Mouse (Mus musculus): ENCODE data around the gene Tmc7.

DNA sequence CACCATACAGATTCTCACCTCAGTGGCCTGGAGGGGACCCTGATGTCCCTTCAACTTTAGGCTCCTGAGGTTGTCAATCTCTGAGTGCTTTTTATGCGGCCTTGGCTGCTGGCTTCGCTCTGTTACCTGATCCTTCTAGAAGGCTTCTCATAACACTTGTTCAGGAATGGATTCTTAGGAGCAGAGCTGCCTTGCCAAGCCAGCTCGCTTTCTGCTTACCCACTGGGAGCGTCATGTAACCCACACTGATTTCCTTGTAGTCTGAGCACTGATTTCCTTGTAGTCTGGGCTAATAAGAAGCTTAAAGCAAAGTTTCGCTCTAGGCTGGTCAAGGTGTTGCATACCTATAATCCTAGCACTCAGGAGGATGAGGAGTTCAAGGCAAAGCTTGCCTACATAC is 33.6 kb upstream of the Tmc7 start:
- TF ChIP-seq CTCF (conservative IDR thresholded peaks at IDR 0.05; ENCODE audit: low read length) (no peak), POU5F1 (IDR thresholded peaks at IDR 0.05; ENCODE audit: borderline replicate concordance, low read length) (no peak), NANOG (IDR thresholded peaks at IDR 0.05; ENCODE audit: borderline replicate concordance, low read length) (no peak)
